Mouse (Mus musculus): ENCODE data around the gene Xylb. TPM values are rescaled to one million over a fixed set of nuclear protein-coding genes. Genes with fewer than 3 reads are reported as not detected.

Gene Xylb
- polyA plus RNA-seq, 1 experiment = 1.3 TPM

GRCm38 (mm10) chr9:119321392-119322229 lies 35.6 kb upstream of the Xylb start:
- H3K27ac ChIP-seq (ENCODE audit: insufficient read depth, low read length) = peak overlapping the region; percentile 100
- no peak for TF ChIP-seq CTCF (IDR thresholded peaks at IDR 0.05; ENCODE audit: extremely low read depth, insufficient read depth, insufficient read length, insufficient replicate concordance)
- TF ChIP-seq POLR2A (IDR thresholded peaks at IDR 0.05; ENCODE audit: low read depth, low read length) = no peak
- H3K27me3 ChIP-seq (ENCODE audit: control insufficient read depth, insufficient read depth, low read length) = no peaks in the 10 kb centered on the region
- peak overlapping the region; percentile 92 for H3K4me3 ChIP-seq (ENCODE audit: extremely low read depth, insufficient read depth, insufficient read length)
- no peak for DNase-seq (ENCODE audit: low read depth in 1 of 2, low spot score in 2 of 2)
- peaks cover 14% of the 10 kb centered on the region for H3K4me1 ChIP-seq (ENCODE audit: control insufficient read depth, insufficient read depth, insufficient read length)
- WGBS = 1% methylated on average over 59 of the region's 59 CpGs
- H3K36me3 ChIP-seq (ENCODE audit: control insufficient read depth, insufficient read depth, low read length) = no peaks in the 10 kb centered on the region

GRCm38 (mm10) chr9:119322289-119323259 lies 34.6 kb upstream of the Xylb start, which contains the start of gene Oxsr1:
TSS of gene Oxsr1 (minus strand) at chr9:119322427.
- under 1% methylated on average over 76 of the region's 76 CpGs for WGBS
- TF ChIP-seq CTCF (IDR thresholded peaks at IDR 0.05; ENCODE audit: extremely low read depth, insufficient read depth, insufficient read length, insufficient replicate concordance) = no peak
- TF ChIP-seq POLR2A (IDR thresholded peaks at IDR 0.05; ENCODE audit: low read depth, low read length) = peak; percentile 57
- Histone ChIP-seq H3K27me3 (ENCODE audit: control insufficient read depth, insufficient read depth, low read length) (no peaks in the 10 kb centered on the region), H3K4me1 (ENCODE audit: control insufficient read depth, insufficient read depth, insufficient read length) (peaks cover 14% of the 10 kb centered on the region), H3K36me3 (ENCODE audit: control insufficient read depth, insufficient read depth, low read length) (no peaks in the 10 kb centered on the region), H3K27ac (ENCODE audit: insufficient read depth, low read length) (peak within 1 kb of the TSS; percentile 100), H3K4me3 (ENCODE audit: extremely low read depth, insufficient read depth, insufficient read length) (peak within 1 kb of the TSS; percentile 92)
- peak; percentile 97 to 99 for DNase-seq (ENCODE audit: low read depth in 1 of 2, low spot score in 2 of 2)

DNA sequence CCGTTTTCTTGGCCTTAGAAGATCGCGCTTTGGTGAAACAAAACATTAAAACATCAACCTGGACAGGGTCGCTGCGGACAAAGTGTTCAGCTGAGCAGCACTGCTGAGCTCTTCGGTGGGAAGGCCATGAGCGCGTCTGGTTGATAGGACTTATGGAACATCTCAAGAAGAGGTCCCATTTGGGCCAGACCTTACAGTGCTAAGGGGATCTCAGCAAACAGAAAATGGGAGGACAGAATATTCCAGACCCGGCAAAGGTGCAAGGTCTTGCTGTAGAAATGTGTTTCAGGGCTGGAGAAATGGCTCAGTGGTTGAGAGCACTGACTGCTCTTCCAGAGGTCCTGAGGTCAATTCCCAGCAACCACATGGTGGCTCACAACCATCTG lies 33.9 kb upstream of the Xylb start:
- no peaks in the 10 kb centered on the region for H3K36me3 ChIP-seq (ENCODE audit: control insufficient read depth, insufficient read depth, low read length)
- H3K27me3 ChIP-seq (ENCODE audit: control insufficient read depth, insufficient read depth, low read length) = no peaks in the 10 kb centered on the region
- TF ChIP-seq CTCF (IDR thresholded peaks at IDR 0.05; ENCODE audit: extremely low read depth, insufficient read depth, insufficient read length, insufficient replicate concordance) = no peak
- no peak for TF ChIP-seq POLR2A (IDR thresholded peaks at IDR 0.05; ENCODE audit: low read depth, low read length)
- peaks cover 14% of the 10 kb centered on the region for H3K4me1 ChIP-seq (ENCODE audit: control insufficient read depth, insufficient read depth, insufficient read length)
- peak overlapping the region; percentile 59 for H3K4me3 ChIP-seq (ENCODE audit: extremely low read depth, insufficient read depth, insufficient read length)
- DNase-seq (ENCODE audit: low read depth in 1 of 2, low spot score in 2 of 2) = no peak
- H3K27ac ChIP-seq (ENCODE audit: insufficient read depth, low read length) = peak overlapping the region; percentile 100
- WGBS = 5% methylated on average over 9 of the region's 9 CpGs

GRCm38 (mm10) chr9:119324130-119324529 lies 33.1 kb upstream of the Xylb start:
- DNase-seq (ENCODE audit: low read depth in 1 of 2, low spot score in 2 of 2) = no peak
- WGBS = 33% methylated on average over 1 of the region's 1 CpGs
- no peak for TF ChIP-seq CTCF (IDR thresholded peaks at IDR 0.05; ENCODE audit: extremely low read depth, insufficient read depth, insufficient read length, insufficient replicate concordance)
- no peak for TF ChIP-seq POLR2A (IDR thresholded peaks at IDR 0.05; ENCODE audit: low read depth, low read length)
- no peaks in the 10 kb centered on the region for H3K36me3 ChIP-seq (ENCODE audit: control insufficient read depth, insufficient read depth, low read length)
- no peak overlapping the region for H3K4me3 ChIP-seq (ENCODE audit: extremely low read depth, insufficient read depth, insufficient read length)
- no peaks in the 10 kb centered on the region for H3K27me3 ChIP-seq (ENCODE audit: control insufficient read depth, insufficient read depth, low read length)
- H3K27ac ChIP-seq (ENCODE audit: insufficient read depth, low read length) = no peak overlapping the region
- peaks cover 14% of the 10 kb centered on the region for H3K4me1 ChIP-seq (ENCODE audit: control insufficient read depth, insufficient read depth, insufficient read length)

DNA sequence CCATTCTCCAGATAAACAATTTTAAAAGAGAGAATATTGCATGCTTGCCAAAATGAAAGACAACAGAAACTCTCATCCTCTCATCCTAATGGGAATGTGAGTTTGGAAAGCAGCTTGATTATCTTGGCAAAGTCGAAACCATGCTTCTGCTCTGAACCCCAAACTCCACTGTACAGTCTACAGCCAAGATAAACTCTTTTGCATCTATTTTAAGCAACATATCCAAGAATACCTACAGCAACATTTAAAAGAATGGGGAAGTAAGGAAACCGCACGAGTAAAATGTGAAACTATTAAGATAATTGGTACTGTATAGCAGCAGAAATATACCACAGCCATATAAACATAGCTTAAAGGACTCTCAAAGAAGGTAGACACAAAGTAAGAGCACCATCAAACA lies 28.7 kb upstream of the Xylb start:
- Histone ChIP-seq H3K27ac (ENCODE audit: insufficient read depth, low read length) (no peak overlapping the region; the same call in 1 of the 2 replicates), H3K27me3 (ENCODE audit: control insufficient read depth, insufficient read depth, low read length) (no peaks in the 10 kb centered on the region), H3K4me1 (ENCODE audit: control insufficient read depth, insufficient read depth, insufficient read length) (peaks cover 3% of the 10 kb centered on the region; the same call in 1 of the 2 replicates), H3K4me3 (ENCODE audit: extremely low read depth, insufficient read depth, insufficient read length) (no peak overlapping the region), H3K36me3 (ENCODE audit: control insufficient read depth, insufficient read depth, low read length) (no peaks in the 10 kb centered on the region)
- 14% methylated on average over 3 of the region's 3 CpGs for WGBS
- no peak for TF ChIP-seq POLR2A (IDR thresholded peaks at IDR 0.05; ENCODE audit: low read depth, low read length)
- TF ChIP-seq CTCF (IDR thresholded peaks at IDR 0.05; ENCODE audit: extremely low read depth, insufficient read depth, insufficient read length, insufficient replicate concordance) = no peak
- no peak for DNase-seq (ENCODE audit: low read depth in 1 of 2, low spot score in 2 of 2)

DNA sequence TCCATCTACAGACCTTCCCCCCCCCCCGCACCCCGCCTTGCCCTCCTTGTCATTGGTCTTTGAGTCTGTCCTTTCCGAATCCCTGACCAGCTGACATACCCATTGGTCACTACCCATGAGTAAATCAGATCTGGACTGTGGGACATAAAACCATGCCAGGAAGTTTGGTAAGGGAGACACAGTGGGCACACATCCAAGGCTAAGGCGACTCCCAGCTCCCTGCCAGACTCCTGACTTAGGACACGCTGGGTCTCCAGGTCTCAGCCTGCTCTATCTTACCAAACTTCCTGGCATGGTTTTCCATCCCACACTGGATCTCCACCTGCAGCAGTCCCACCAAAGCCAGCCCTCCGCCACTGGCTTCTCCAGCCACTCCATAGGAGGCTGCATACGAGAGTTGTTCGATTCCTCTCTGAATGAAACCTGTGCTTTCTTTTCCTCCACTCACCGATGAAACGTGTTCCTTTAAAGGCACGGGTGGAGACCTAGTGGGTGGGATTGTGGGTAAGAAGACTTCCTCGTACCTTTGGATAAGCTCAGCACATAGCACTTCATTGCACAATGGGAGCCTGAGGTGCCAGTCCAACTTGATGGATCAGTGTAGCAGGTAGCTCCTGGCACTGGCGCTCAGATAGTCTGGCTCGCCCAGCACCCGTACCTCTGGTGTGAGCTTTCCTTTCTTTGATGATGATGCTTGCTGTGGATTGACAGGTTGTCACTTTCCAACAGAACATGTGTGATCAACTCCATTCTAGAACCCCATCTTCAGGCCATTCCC lies 26.8 kb upstream of the Xylb start:
- no peaks in the 10 kb centered on the region for H3K27me3 ChIP-seq (ENCODE audit: control insufficient read depth, insufficient read depth, low read length)
- TF ChIP-seq CTCF (IDR thresholded peaks at IDR 0.05; ENCODE audit: extremely low read depth, insufficient read depth, insufficient read length, insufficient replicate concordance) = no peak
- no peak for TF ChIP-seq POLR2A (IDR thresholded peaks at IDR 0.05; ENCODE audit: low read depth, low read length)
- no peak overlapping the region for H3K4me3 ChIP-seq (ENCODE audit: extremely low read depth, insufficient read depth, insufficient read length)
- WGBS = 88% methylated on average over 15 of the region's 15 CpGs
- no peaks in the 10 kb centered on the region for H3K36me3 ChIP-seq (ENCODE audit: control insufficient read depth, insufficient read depth, low read length)
- peaks cover 4% of the 10 kb centered on the region; the same call in 1 of the 2 replicates for H3K4me1 ChIP-seq (ENCODE audit: control insufficient read depth, insufficient read depth, insufficient read length)
- DNase-seq (ENCODE audit: low read depth in 1 of 2, low spot score in 2 of 2) = no peak
- H3K27ac ChIP-seq (ENCODE audit: insufficient read depth, low read length) = no peak overlapping the region
